Mouse (Mus musculus) megakaryocyte, embryonic 14.5 days (primary cell): ENCODE data around the gene Gbp7. TPM values are rescaled to one million over a fixed set of nuclear protein-coding genes. Genes with fewer than 3 reads are reported as not detected.

ENCODE experiments used
- H3K27me3 ChIP-seq: replicated peaks from 2 replicates; pipeline ENCODE3; 2012; ENCODE audit warnings: inconsistent platforms
- H3K36me3 ChIP-seq: replicated peaks from 2 replicates; pipeline ENCODE3; 2012; ENCODE audit warnings: low read length, inconsistent platforms, mixed read lengths
- H3K4me1 ChIP-seq: 2 replicates; pipeline ENCODE4 v1.6.1; 2012; ENCODE audit warnings: inconsistent platforms
- H3K4me3 ChIP-seq: replicated peaks from 2 replicates; pipeline ENCODE3; 2012; ENCODE audit warnings: moderate library complexity, mild to moderate bottlenecking, inconsistent platforms
- H3K9me3 ChIP-seq: 2 replicates; pipeline ENCODE4 v1.6.1; 2012; ENCODE audit warnings: inconsistent platforms
- FLI1 ChIP-seq: IDR thresholded peaks from 2 replicates; pipeline ENCODE4 v1.6.1; 2012; ENCODE audit warnings: low read length, inconsistent platforms, mixed read lengths
- GATA1 ChIP-seq: IDR thresholded peaks from 3 replicates; pipeline ENCODE4 v1.6.1; 2012; ENCODE audit warnings: mixed read lengths, low read length, inconsistent platforms, borderline replicate concordance
- polyA plus RNA-seq: library from polyadenylated mRNA; stranded (reverse); fragments of >175 nt; gene quantifications from 2 replicates; pipeline ENCODE4 v1.2.3, GENCODE M21; 2012; ENCODE audit warnings: low replicate concordance; ENCODE audit not compliant: insufficient read depth

Gbp7 gene
- polyA plus RNA-seq, 1 experiment = 0.82 TPM

DNA sequence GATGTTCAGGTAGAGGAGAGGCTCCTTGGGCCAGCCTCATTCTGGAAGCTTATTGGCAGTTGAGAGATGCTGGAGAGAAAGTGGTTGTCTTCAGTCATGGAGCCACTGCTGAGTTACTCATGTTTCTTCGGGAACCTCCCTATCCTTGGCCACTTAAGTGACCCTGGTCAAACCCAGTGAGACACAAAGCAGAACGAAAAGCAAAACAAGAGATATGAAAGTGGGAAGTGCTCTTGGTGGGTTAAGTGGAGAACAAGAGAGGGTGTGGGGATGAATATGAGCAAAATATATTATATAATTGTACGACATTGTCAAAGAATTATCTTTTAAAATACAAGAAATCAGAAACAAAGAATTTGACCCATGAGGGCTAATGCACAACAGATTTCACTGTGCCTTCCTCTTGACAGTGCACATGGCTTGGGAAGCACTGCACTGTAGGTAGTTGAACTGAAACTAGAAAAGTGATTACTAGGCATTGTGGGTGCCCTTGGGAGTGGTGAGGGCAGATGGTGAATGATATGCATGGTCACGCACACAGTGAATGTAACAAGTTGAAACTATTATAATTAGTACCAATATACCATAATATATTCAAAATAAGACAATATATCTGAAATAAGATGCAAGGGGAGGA is 60.4 kb downstream of the Gbp7 start:
- Histone ChIP-seq H3K27me3 (no peaks in the 10 kb centered on the region), H3K36me3 (no peaks in the 10 kb centered on the region), H3K4me1 (peaks cover 3% of the 10 kb centered on the region; the same call in 1 of the 2 replicates), H3K4me3 (no peak overlapping the region), H3K9me3 (no peaks in the 10 kb centered on the region)
- TF ChIP-seq GATA1 (no peak), FLI1 (no peak)

- no peak within 1 kb of the TSS for H3K4me3 ChIP-seq
These were observed 64.4 kb downstream of the Gbp7 start, which contains the start of gene Gbp2b for GRCm38 (mm10) chr3:142594547-142594946. Gbp2b (plus strand) TSS chr3:142594847.

GRCm38 (mm10) chr3:142597923-142598322 is 67.8 kb downstream of the Gbp7 start:
- Histone ChIP-seq H3K9me3 (no peaks in the 10 kb centered on the region), H3K36me3 (no peaks in the 10 kb centered on the region), H3K27me3 (no peaks in the 10 kb centered on the region), H3K4me3 (no peak overlapping the region), H3K4me1 (no peaks in the 10 kb centered on the region)
- no peak for TF ChIP-seq FLI1
- TF ChIP-seq GATA1 = no peak

More at GRCm38 (mm10) chr3:142594547-142594946, 64.4 kb downstream of the Gbp7 start, which contains the start of gene Gbp2b:
- H3K36me3 ChIP-seq = no peaks in the 10 kb centered on the region
- H3K9me3 ChIP-seq = no peaks in the 10 kb centered on the region
- TF ChIP-seq FLI1 (no peak), GATA1 (no peak)
- peaks cover 3% of the 10 kb centered on the region; the same call in 1 of the 2 replicates for H3K4me1 ChIP-seq
- H3K27me3 ChIP-seq = no peaks in the 10 kb centered on the region

Other genes starting within 250 kb of the Gbp7 start
- 44.2 and 57.1 TPM in 2 replicates for gene Pdlim5, start 134.6 kb upstream of the Gbp7 start, polyA plus RNA-seq
- 0.45 TPM in 1 of 2 replicates, not detected in the other for gene Gbp5, start 36.4 kb upstream of the Gbp7 start, polyA plus RNA-seq
- gene Gbp3, start 29.7 kb downstream of the Gbp7 start, polyA plus RNA-seq = 0.26 TPM in 1 of 2 replicates, not detected in the other
- not detected in 2 replicates for gene Gbp2b, start 64.5 kb downstream of the Gbp7 start, polyA plus RNA-seq
- gene Gbp2, start 90.3 kb downstream of the Gbp7 start, polyA plus RNA-seq = 0.55 TPM in 1 of 2 replicates, not detected in the other
- gene Kyat3, start 170.7 kb downstream of the Gbp7 start, polyA plus RNA-seq = 1.00 and 1.2 TPM in 2 replicates
- 3.3 TPM in 1 of 2 replicates, not detected in the other for gene Gtf2b, start 234.7 kb downstream of the Gbp7 start, polyA plus RNA-seq